Mouse (Mus musculus) adrenal gland, postnatal 4 days (tissue): ENCODE results near the gene Tmem242. TPM values are rescaled to one million over a fixed set of nuclear protein-coding genes. Genes with fewer than 3 reads are reported as not detected.
"Not testable (repeated sequence)": the region's sequence is repeated elsewhere in the genome, so short reads cannot be mapped to it uniquely, and the experiment has no call there.

Source experiments
- DNase-seq, 2 experiments: peaks; one replicate each; pipeline ENCODE4 v3.0.0; 2021 to 2022; ENCODE audit warnings: low spot score in 2 of 2, mixed read lengths in 2 of 2
- long read RNA-seq, 2 experiments: library from polyadenylated mRNA; stranded (forward); transcript quantifications; one replicate each; pipeline ENCODE4 v2.0.0; 2021
- total RNA-seq, 2 experiments: library from RNA; stranded (reverse); gene quantifications; 2 replicates each; pipeline ENCODE4 v1.2.3; 2021

Gene Tmem242
- 100 to 1,000 TPM; 113 to 116 TPM for total RNA-seq
- long read RNA-seq, experiment 1, transcript Tmem242-201 (4 exons, 948 nt): major isoform, 45 of 72 reads
- long read RNA-seq, experiment 1, partial matches to known transcripts: 3 of 72 reads
- long read RNA-seq, experiment 1, other reads (novel, unspliced or antisense): 21 of 72 reads
- long read RNA-seq, experiment 2, transcript Tmem242-202 (3 exons, 780 nt): minor isoform, 5 of 66 reads
- long read RNA-seq, experiment 2, transcript Tmem242-201 (4 exons, 948 nt): major isoform, 40 of 66 reads
- long read RNA-seq, experiment 2, partial matches to known transcripts: 19 of 66 reads
- long read RNA-seq, experiment 2, other reads (novel, unspliced or antisense): 2 of 66 reads

- DNase-seq: peak; percentile 84 to 87
Measured at GRCm38 (mm10) chr17:5440159-5440971, at the start of gene Tmem242. Tmem242 (minus strand) TSS chr17:5440259.

GRCm38 (mm10) chr17:5488156-5488555 is 48.1 kb upstream of the Tmem242 start:
- no peak for DNase-seq

DNA sequence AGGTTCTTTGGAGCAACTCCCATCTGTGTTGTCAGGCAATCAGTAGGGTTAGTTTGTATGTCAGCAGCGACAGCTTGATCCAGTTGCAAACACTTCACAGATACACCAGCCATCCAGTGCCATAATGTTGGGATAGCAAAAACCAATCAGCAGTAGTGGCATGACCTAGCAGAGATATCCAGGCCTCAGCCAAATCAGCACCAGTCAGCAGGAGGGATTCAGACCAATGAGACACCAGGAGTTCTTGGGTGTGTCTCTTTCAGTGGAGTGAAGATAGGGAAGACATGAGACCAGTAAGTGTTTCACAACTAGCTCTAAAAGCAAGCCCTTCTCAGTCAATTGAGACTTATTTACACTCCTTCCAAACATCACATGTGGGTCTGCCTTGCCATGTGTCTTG is 44.6 kb upstream of the Tmem242 start:
- DNase-seq: no peak

DNA sequence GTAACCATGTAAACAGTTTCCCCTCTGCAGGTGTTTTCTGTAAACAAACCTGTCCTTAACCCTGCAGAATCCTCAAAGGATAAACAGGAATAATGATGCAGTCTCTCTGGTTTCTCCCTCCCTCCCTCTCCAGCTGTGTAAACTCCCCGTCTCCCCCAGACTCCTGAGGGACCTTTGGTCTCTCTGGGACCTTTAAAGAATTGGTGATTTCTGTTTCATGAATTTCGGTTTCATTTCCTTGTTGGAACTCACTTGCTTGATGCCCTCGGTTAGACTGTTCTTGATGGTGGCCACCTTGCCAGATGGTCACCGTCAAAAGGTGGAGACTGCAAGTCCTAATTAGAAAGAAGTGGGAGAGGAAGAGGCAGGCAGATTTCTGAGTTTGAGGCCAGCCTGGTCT is 43.4 kb upstream of the Tmem242 start:
- no peak for DNase-seq

DNA sequence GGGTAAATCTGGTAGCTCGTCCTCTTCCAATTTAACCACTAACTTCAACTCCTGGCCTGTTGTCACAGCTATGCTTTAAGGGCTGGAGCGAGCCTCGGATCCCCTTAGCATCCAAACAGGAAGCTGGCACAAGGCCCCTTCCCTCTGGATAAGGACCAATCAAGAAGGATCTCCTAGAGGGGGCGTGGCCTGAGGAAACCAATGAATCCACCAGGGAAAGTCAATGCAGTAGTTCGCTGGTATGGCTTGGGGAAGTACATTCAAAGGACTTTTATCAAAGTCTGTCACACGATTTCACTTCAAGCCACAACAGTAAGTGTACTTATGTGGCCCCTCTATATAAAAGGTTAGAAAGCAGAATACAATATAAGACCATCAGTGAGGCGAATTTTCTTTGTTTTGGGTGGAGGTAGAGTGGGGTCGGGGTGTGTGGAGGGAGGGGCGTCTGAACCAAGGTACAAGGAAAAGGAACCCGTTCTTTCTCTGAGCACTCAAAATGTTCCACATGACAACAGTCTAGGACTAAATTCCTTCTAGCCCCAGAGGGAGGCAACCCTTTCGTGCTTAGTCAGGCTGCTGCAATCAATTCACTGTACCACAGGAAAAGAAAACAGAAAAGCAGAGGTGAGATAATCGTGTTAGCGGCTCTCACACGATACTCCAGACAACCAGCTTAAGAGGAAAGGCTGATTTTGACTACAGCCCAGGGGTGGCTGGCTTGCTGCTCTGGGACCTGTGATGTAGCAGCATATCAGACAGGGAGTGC is 36.1 kb upstream of the Tmem242 start:
- no peak for DNase-seq

GRCm38 (mm10) chr17:5472268-5472667 is 32.2 kb upstream of the Tmem242 start:
- no peak for DNase-seq

DNA sequence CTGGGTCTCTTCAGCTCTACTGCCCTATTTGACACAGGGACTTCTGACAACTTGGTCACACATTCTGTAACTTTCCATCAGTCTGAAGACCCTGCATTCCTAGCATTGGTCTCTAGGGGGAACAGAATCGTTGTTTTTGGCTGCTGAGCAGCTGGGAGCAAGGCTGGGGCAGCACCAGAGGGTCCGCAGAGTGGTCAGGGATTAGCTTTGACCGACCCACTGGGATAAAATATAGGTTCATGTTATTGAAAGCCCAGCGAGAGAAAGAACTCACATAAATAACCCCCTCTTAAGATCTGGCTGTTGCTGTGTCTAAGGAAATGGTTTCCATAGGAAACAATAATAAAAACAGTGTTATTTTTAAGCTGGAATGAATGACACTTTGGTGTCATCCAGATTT is 27.1 kb upstream of the Tmem242 start:
- no peak for DNase-seq

- no peak for DNase-seq
Measured at GRCm38 (mm10) chr17:5466736-5467135, 26.7 kb upstream of the Tmem242 start.

DNA sequence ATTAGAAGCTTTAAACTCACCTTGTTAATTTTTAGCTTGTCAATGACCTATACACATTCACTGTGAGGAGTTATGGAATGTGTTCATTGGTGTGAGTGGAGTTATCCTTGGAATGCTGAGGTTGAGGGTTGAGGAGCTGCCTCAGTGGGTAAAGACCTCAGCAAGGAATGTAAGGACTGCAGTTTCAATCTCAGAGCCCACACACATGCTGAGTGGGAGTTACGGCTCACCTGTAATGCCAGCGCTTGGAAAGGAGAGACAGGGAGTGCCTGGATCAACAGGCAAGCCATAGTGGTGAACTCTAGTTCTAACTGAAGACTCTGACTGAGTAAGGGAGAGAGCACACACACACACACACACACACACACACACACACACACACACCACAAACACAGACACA is 23.9 kb upstream of the Tmem242 start:
- DNase-seq: no peak

DNA sequence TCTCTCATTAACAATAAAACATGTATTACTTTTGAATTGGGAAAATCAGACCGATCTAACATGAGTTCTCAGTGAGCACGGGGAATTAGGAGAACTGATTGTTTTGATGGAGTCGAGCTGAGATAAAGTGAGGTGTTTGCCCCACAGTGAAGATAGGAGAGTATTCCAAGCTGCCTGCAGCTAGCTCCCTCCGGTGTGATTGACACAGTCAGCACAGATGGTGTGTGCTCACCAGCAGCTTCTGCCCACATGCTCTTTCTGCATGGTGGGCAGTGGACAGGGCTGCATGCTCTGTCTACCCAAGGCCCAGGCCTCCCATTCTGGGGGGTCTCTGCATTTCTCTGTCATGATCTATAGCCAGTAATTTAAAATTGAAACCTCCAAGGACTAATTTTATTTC is 13.6 kb upstream of the Tmem242 start:
- DNase-seq: no peak

DNA sequence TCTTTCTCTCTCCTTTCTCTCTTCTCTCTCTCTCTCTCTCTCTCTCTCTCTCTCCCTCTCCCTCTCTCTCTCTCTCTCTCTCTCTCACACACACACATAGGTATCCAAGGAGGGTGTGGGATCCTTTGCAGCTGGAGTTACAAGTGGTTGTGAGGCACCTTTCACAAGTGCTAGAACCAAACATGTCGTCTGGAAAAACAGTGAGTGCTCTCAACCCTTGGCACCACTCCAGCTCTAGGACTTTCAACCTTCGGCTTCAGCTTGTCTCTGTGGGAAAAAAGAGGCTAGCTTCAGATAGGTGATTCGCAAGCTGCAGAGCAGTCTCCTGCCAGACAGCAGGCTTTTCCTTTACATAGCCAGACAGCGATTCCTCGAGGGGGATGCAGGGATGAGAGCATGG is 3.7 kb upstream of the Tmem242 start:
- DNase-seq: peak in 1 of 2 experiments; percentile 28

- DNase-seq: no peak
Measured at GRCm38 (mm10) chr17:5443260-5443659, 3.2 kb upstream of the Tmem242 start.

DNA sequence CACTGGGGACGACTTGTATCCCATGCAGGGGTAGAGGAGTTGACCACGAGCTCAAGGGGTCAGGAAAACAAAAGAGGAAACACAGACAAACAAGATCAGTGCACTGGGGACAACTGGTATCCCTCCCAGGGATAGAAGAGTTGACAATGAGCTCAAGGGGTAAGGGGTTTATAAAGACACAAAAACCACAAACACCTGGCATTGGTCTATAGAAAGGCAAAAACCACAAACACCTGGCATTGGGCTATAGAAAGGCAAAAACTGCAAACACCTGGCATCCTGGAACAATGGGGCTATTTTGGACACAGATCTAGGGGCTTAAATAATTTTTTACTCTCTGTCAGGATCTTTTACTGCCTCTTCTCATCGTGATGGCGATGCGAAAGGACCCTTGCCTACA is 2.3 kb upstream of the Tmem242 start:
- not testable (repeated sequence) for DNase-seq

DNA sequence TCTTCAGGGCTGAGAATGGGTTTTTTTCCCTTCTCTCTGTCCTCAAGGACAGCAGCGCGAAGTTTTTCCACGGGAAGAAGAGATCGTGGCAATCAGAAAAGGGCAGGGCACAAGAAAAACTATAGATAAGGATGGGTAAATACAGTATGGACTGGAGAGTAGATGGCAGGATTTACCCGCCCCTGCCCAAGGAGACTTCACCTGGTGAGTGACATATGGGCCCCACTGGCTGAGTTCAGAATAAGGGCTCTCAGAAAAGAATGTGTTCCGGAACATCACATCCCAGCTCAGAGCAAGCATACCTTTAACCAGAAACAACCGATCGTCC is 264 bp downstream of the Tmem242 start:
- DNase-seq: no peak

DNA sequence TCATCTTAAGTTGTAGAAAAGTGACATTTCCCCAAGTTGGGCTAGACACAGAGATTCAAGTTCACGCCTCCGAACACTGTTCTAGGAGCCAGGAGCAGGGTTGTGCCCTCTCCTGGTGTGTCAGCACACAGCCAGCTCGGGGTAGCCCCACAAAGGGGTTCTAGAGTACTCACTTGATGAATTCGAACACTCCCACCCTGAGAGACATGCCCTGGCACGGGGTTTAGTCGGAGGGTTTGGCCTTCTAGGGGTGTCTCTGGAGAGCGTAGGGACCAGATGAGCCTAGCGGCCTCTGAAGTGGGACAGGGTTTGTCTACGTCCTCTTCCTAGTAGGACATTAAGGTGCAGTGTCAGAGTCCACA is 10.3 kb downstream of the Tmem242 start:
- no peak for DNase-seq

GRCm38 (mm10) chr17:5429090-5429771 is 10.8 kb downstream of the Tmem242 start:
- DNase-seq: peak; percentile 64 to 86

DNA sequence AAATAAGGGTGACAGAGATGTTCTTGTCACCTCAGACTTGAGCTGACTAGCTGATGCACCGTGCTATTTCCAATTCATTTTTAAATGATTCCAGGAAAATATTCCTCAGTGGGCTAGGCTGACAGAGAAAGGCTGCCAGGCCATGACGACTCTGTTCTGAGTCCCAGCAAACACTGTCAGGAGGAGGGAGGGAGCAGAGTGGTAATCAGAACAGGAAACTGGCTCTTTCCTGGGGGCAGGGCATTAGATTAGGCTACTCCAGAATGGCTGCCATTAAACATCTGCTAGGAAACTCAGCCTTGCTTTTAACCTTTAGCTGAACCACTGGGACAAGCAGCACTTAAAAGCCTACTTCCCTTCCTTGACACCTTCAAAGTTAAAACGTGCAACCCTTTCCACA is 14.9 kb downstream of the Tmem242 start:
- DNase-seq: no peak

DNA sequence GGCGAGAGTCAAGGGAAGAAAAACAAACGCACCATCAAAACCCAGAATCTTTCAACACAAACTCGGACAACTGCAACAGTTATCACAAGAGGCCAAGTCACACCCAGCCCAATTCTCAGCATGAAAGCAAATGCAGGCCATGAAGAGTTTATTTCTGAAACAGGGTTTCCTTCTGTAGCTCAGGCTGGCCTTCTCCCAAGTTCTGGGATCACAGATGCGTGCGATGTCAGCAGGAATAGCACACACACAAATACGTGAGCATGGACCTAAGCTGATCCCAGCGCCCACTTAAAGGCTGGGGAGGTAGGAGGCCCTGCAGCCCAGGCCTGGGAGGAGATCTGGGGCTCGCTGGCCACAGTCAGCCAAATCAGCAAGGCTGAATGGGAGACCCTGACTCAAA is 15.9 kb downstream of the Tmem242 start:
- no peak for DNase-seq

DNA sequence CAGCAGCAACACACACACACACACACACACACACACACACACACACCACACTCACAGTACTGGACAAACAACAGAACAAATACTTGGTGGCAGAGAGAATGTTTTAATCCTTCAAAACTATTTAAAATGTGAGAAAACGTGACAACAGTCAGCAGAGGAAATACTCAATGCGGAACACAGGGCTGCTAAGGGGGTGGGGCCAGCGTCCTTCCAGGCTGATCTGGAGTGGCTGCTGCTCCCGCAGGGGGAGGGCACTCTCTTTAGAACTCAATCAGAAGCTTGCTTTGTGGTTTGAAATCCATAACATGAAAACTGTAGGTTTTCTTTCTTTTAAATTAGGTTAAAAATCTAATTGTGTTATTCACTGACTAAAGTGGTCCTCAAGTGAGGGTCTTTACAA is 18.2 kb downstream of the Tmem242 start:
- no peak for DNase-seq

DNA sequence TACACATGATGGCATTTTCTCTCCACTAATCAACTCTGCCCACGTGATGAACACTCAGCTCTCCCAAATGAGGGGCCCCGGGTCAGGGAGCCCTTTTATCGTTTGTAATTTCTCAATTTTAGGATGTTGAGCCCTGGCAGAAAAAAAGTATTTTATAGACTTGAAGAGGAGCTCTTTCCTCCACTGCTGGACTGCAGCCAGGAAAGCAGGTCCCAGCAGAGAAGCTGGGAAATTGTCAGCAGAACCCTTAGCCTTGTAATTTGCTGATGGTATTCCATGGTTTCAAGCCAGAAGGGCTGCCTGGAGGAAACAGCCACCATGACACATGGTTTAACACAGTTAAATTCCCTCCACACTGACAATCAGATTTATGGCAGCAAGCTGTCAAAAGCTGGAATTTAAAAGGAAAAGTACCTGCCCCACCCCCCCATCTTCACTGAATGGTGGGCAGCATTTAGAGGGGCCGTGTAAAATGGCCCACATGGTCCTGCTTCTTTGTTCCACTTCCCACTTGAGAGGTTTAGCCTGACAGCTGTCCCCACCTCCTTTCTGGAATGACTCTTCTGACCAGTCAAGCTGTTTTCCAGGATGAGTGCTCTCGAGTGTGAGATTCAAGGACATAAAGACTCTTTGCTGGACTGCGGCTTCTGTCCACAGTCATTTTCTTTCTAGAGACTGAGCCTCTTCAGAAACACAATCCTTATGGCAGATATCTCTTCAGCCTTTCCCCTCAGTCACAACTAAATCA is 20.1 kb downstream of the Tmem242 start:
- no peak for DNase-seq

- DNase-seq: no peak
Measured at GRCm38 (mm10) chr17:5419056-5419455, 21.0 kb downstream of the Tmem242 start.
